Mouse (Mus musculus) intestine, embryonic 14.5 days (tissue): Measurements from ENCODE around the gene Tagln2. TPM values are rescaled to one million over a fixed set of nuclear protein-coding genes. Genes with fewer than 3 reads are reported as not detected.

Source experiments
- ATAC-seq: fragments of 200-750 bp; cut with Nextera tagmentation; replicated peaks from 2 replicates; pipeline ENCODE4 v1.8.0; 2017; ENCODE audit warnings: low read depth, moderate number of reproducible peaks, moderate TSS enrichment, moderate library complexity; ENCODE audit not compliant: low FRiP score, low TSS enrichment
- DNase-seq: peaks from one replicate; pipeline ENCODE4 v3.0.0-alpha.2; 2018; ENCODE audit warnings: low spot score
- H3K27ac ChIP-seq: fragments of 300-500 bp; sonication (generic); 2 replicates; pipeline ENCODE4 v1.5.1; 2014; ENCODE audit warnings: low read depth, mild to moderate bottlenecking, control low read depth
- H3K27me3 ChIP-seq: fragments of 300-500 bp; sonication (generic); replicated peaks from 2 replicates; pipeline ENCODE4 v1.6.1; 2014; ENCODE audit warnings: low read length, control low read depth; ENCODE audit not compliant: control insufficient read depth, insufficient read depth
- H3K36me3 ChIP-seq: fragments of 300-500 bp; sonication (generic); 2 replicates; pipeline ENCODE4 v1.6.1; 2014; ENCODE audit warnings: low read length, control low read depth; ENCODE audit not compliant: control insufficient read depth, insufficient read depth
- H3K4me1 ChIP-seq: fragments of 300-500 bp; sonication (generic); replicated peaks from 2 replicates; pipeline ENCODE4 v1.6.1; 2014; ENCODE audit warnings: low read length, control low read depth, mixed read lengths; ENCODE audit not compliant: control insufficient read depth, insufficient read depth
- H3K4me2 ChIP-seq: fragments of 300-500 bp; sonication (generic); 2 replicates; pipeline ENCODE4 v1.6.1; 2014; ENCODE audit warnings: low read length
- H3K4me3 ChIP-seq: fragments of 300-500 bp; sonication (generic); 2 replicates; pipeline ENCODE4 v1.5.1; 2014; ENCODE audit warnings: low read depth, low read length, control low read depth, mixed read lengths
- H3K9ac ChIP-seq: fragments of 300-500 bp; sonication (generic); 2 replicates; pipeline ENCODE4 v1.6.1; 2014; ENCODE audit warnings: mild to moderate bottlenecking, low read length
- H3K9me3 ChIP-seq: fragments of 300-500 bp; sonication (generic); 2 replicates; pipeline ENCODE4 v1.6.1; 2016; ENCODE audit warnings: low read length, control low read depth; ENCODE audit not compliant: control insufficient read depth
- WGBS: fragments of 180-500 bp; shearing (Covaris S2); extraction: QIAGEN DNeasy Blood & Tissue Kit; methylation state at CpG from one replicate; pipeline ENCODE4 v1.1.7; 2014; 5-methylcytosine and 5-hydroxymethylcytosine counted together
- polyA plus RNA-seq: library from polyadenylated mRNA; unstranded; fragments of >200 nt; fragmentation: Nextera tagmentation; extraction: Ambion mirVana; gene quantifications from 2 replicates; pipeline ENCODE4 v1.2.1, GENCODE M21; 2014

Tagln2 gene
- polyA plus RNA-seq, 1 experiment from 2014 or later: 241 TPM

DNA sequence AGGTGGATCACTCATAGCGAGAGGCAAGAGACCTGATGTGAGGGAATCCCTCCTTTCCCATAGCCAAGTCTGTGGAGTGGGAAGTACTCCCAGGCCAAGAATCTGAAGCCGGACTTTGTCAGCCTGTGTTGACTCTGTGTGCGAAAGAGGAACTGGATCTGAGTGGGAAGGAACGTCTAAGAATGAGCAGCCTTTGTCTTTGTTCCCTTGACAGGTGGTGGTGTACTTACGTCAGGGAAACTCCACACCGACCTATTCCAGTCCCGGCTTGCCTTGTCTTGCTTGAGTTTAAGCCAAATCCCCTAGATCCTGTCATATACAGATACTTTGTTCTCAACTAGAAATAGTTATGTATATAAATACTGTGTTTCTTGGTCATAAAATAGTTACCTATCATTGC is 22.7 kb downstream of the Tagln2 start:
- Histone ChIP-seq H3K4me2 (no peak overlapping the region), H3K9ac (no peak overlapping the region), H3K4me1 (peaks cover 8% of the 10 kb centered on the region; the same call in 1 of the 2 replicates), H3K4me3 (no peak overlapping the region), H3K9me3 (0 out of 2 replicates have a peak, but pooled peaks cover under 1% of the 10 kb centered on the region), H3K36me3 (no peaks in the 10 kb centered on the region), H3K27me3 (peaks cover 3% of the 10 kb centered on the region; the same call in 1 of the 2 replicates), H3K27ac (no peak overlapping the region)
- DNase-seq (no peak), ATAC-seq (no peak)
- 67% methylated on average over 7 of the region's 7 CpGs for WGBS

DNA sequence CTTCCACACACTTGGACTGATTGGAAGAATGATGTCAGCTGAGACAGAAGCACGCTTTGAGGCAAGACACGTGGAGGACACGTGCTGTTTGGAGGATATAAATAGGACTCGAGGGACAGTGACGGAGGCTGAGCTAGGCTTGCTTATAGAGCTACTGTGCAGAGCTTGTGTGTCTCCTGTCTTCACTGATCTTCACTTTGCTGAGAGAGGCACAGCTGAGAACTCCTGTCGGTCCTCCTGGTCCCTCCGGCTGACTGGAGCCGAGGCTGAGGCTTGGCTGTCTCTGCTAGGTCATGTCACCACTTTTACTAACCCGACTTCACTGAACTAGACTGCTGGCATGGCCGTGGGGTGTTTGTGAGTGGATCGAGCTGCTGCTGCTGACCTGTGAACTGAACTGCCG is 23.9 kb downstream of the Tagln2 start:
- Histone ChIP-seq H3K4me2 (no peak overlapping the region), H3K9me3 (no peaks in the 10 kb centered on the region), H3K4me1 (peaks cover 8% of the 10 kb centered on the region; the same call in 1 of the 2 replicates), H3K27ac (no peak overlapping the region), H3K36me3 (no peaks in the 10 kb centered on the region), H3K27me3 (peaks cover 3% of the 10 kb centered on the region; the same call in 1 of the 2 replicates), H3K4me3 (no peak overlapping the region), H3K9ac (no peak overlapping the region)
- no peak for ATAC-seq
- 63% methylated on average over 12 of the region's 12 CpGs for WGBS
- DNase-seq: no peak

- 47% methylated on average over 15 of the region's 15 CpGs for WGBS
- Histone ChIP-seq H3K9ac (no peak overlapping the region), H3K4me1 (peaks cover 8% of the 10 kb centered on the region; the same call in 1 of the 2 replicates), H3K4me2 (peak overlapping the region; percentile 13; the same call in 1 of the 2 replicates), H3K27ac (peak overlapping the region; percentile 16; the same call in 1 of the 2 replicates), H3K27me3 (peaks cover 3% of the 10 kb centered on the region; the same call in 1 of the 2 replicates), H3K36me3 (no peaks in the 10 kb centered on the region), H3K9me3 (no peaks in the 10 kb centered on the region), H3K4me3 (no peak overlapping the region)
- ATAC-seq (no peak), DNase-seq (no peak)
Measured at GRCm38 (mm10) chr1:172525027-172525764, 25.3 kb downstream of the Tagln2 start.

- Histone ChIP-seq H3K27me3 (peaks cover 3% of the 10 kb centered on the region; the same call in 1 of the 2 replicates), H3K4me1 (peaks cover 8% of the 10 kb centered on the region; the same call in 1 of the 2 replicates), H3K9ac (no peak overlapping the region), H3K4me2 (no peak overlapping the region), H3K36me3 (no peaks in the 10 kb centered on the region), H3K9me3 (no peaks in the 10 kb centered on the region), H3K4me3 (no peak overlapping the region), H3K27ac (no peak overlapping the region)
- ATAC-seq (no peak), DNase-seq (no peak)
- 68% methylated on average over 7 of the region's 7 CpGs for WGBS
Measured at GRCm38 (mm10) chr1:172525971-172526370, 26.1 kb downstream of the Tagln2 start.

- no peaks in the 10 kb centered on the region for H3K9me3 ChIP-seq
- H3K4me3 ChIP-seq: no peak overlapping the region
- no peak overlapping the region for H3K9ac ChIP-seq
- H3K27ac ChIP-seq: no peak overlapping the region
- ATAC-seq (no peak), DNase-seq (no peak)
- peaks cover 8% of the 10 kb centered on the region for H3K4me1 ChIP-seq
- peaks cover 3% of the 10 kb centered on the region; the same call in 1 of the 2 replicates for H3K27me3 ChIP-seq
- H3K36me3 ChIP-seq: no peaks in the 10 kb centered on the region
- WGBS: 70% methylated on average over 23 of the region's 23 CpGs
- no peak overlapping the region for H3K4me2 ChIP-seq
Measured at GRCm38 (mm10) chr1:172526380-172527081, 26.7 kb downstream of the Tagln2 start.

DNA sequence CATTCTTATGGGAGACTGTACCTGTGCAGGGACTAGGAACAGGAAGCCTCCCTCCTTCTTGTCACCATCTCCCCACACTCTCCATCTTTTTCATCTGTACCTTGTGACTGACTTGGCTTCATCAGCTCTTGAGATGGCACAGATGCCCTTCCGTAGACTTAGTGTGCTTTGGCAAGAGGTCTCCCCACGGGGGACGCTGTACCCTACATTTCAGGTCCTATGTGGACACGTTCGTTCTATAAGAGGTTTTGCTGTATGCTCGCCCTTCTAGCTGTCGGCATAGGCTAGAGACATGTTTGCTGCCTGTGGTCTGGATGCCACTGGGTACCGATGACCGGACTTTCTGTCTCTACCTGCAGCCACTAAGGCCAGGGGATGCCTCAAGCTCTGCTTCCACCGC is 27.6 kb downstream of the Tagln2 start:
- Histone ChIP-seq H3K27ac (no peak overlapping the region), H3K27me3 (peaks cover 3% of the 10 kb centered on the region; the same call in 1 of the 2 replicates), H3K9me3 (no peaks in the 10 kb centered on the region), H3K36me3 (no peaks in the 10 kb centered on the region), H3K4me1 (peaks cover 8% of the 10 kb centered on the region), H3K4me3 (no peak overlapping the region), H3K9ac (no peak overlapping the region), H3K4me2 (no peak overlapping the region)
- DNase-seq (no peak), ATAC-seq (no peak)
- WGBS: 91% methylated on average over 10 of the region's 10 CpGs

GRCm38 (mm10) chr1:172528701-172529100 is 28.9 kb downstream of the Tagln2 start:
- Histone ChIP-seq H3K36me3 (no peaks in the 10 kb centered on the region), H3K27me3 (peaks cover 3% of the 10 kb centered on the region; the same call in 1 of the 2 replicates), H3K4me2 (no peak overlapping the region), H3K4me3 (no peak overlapping the region), H3K27ac (no peak overlapping the region), H3K4me1 (peaks cover 12% of the 10 kb centered on the region), H3K9me3 (no peaks in the 10 kb centered on the region), H3K9ac (no peak overlapping the region)
- ATAC-seq: peak; percentile 63
- peak; percentile 92 for DNase-seq
- 8% methylated on average over 7 of the region's 7 CpGs for WGBS

- no peaks in the 10 kb centered on the region for H3K9me3 ChIP-seq
- no peak for ATAC-seq
- no peak overlapping the region for H3K4me2 ChIP-seq
- peaks cover 3% of the 10 kb centered on the region; the same call in 1 of the 2 replicates for H3K27me3 ChIP-seq
- WGBS: 23% methylated on average over 8 of the region's 8 CpGs
- H3K27ac ChIP-seq: no peak overlapping the region
- H3K4me3 ChIP-seq: no peak overlapping the region
- H3K4me1 ChIP-seq: peaks cover 4% of the 10 kb centered on the region
- H3K36me3 ChIP-seq: no peaks in the 10 kb centered on the region
- H3K9ac ChIP-seq: no peak overlapping the region
- DNase-seq: no peak
Measured at GRCm38 (mm10) chr1:172530544-172531220, 30.8 kb downstream of the Tagln2 start.
